Mouse (Mus musculus): ENCODE results near the gene Sall4. TPM values are rescaled to one million over a fixed set of nuclear protein-coding genes. Genes with fewer than 3 reads are reported as not detected.

Sall4 gene
- under 1 TPM in 1 of 2 experiments, not detected in 1; 0.18 TPM for total RNA-seq (2021)

DNA sequence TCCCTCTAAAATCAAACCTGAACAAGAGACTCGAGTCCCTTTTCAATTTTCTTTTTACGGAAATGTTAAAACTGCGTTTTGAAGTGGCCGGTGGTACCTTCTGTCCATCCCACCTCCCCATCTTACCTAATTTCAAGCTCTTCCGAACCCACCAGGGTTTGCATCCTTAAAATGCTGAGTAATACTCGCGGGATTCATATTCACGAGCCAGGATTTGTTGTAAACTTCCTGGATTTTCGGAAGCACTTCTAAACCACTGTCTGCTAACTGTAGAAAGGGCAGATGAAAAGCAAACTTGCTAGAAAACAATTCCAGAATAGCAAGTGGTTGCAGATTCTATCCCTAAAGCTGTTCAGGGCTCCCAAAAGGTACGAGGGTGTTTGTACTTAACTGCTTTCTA, at the start of gene Sall4:
TSS of gene Sall4 (minus strand) at position 362 of the 400 bp plus-strand sequence.
- DNase-seq (ENCODE audit: low spot score in 2 of 2), result no peak
- intact Hi-C loops (cut with DNase I), result loop anchor here (5.0 to 10.0 kb wide), 2 partner anchors 77 to 105 kb away; no protein-coding TSS in a partner anchor

DNA sequence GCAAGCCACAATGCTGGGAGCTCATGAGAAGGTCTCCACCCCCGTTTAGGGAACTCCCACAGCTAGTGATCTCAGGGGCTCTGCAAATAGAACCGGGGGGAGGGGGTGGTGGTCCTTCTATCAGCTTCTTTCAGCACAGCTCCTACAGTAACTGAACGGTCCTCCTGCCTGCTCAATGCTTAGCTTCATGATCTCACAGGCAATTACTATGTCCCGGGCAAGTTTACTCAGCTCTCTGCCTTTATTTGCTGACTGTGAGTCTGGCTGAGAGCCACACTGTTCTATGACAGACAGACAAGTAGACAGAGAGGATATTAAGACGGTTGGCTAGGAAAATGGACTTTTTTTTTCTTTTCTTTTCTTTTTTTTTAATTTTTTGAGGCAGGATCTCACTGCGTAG, 45.5 kb upstream of the Sall4 start:
- DNase-seq (ENCODE audit: low spot score in 2 of 2), result no peak
- intact Hi-C loops (cut with DNase I), result loop anchor here (2.0 kb wide), 1 partner anchor 18 kb away; no protein-coding TSS in a partner anchor

DNA sequence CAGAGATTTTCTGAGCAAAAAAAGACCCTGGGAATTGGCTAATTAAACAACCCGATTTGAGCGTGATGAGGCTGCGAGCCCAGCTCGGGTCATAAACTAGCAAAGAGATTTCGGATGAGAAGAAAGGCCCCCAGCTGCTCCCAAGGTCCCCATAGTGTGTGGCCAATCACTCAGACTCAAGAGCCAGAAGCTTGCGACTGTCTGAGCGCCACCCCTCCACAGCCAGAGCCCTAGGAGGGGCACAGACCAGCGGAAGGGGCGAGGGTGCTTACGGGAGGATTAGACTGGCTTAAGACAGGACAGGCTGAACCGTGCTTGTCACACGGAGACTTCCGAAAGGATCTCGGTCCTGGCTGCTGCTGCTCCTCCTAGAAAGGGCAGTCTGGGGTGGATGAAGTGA, 42.2 kb upstream of the Sall4 start:
- DNase-seq (ENCODE audit: low spot score in 2 of 2), result no peak
- intact Hi-C loops (cut with DNase I), result no loop called here

DNA sequence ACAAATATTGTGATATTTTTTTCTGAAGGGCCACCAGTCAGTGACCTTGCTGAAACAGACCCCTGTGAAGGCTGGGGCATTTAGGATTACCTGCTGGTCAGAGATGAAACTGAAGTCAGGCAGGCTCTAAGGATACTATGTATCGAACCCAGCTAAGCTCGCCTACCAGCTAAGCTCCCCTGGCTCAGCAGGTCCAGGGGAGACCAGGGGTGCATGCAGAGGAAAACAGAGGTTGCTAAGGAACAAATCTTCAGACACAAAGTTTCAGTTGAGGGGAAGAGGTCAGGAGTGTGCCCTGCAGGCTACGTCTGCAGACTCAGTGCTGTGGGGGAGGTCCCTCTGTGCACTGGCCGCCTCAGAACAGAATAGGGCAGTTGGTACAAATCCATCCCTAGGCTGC, 39.9 kb upstream of the Sall4 start:
- DNase-seq (ENCODE audit: low spot score in 2 of 2), result no peak
- intact Hi-C loops (cut with DNase I), result no loop called here

DNA sequence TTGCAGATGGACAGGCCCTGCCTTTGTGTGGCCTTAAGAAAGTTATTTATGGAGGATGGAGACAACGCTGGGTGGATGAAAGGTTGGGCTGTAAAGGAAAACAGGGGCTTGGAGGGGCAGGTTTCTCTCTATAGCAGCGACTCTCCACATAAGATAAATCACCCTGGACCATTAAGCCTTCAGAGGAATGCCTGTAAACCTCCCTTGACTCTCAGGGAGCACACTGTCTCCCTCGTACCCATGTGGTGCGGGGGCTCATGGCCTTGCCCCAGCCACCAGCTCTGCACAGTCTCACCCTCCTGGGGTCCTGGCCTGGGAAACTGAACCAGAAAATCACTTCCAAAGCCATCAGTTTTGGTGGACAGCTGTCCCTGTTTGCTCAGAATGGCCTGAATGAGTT, 36.1 kb upstream of the Sall4 start:
- intact Hi-C loops (cut with DNase I), result no loop called here
- DNase-seq (ENCODE audit: low spot score in 2 of 2), result no peak

DNA sequence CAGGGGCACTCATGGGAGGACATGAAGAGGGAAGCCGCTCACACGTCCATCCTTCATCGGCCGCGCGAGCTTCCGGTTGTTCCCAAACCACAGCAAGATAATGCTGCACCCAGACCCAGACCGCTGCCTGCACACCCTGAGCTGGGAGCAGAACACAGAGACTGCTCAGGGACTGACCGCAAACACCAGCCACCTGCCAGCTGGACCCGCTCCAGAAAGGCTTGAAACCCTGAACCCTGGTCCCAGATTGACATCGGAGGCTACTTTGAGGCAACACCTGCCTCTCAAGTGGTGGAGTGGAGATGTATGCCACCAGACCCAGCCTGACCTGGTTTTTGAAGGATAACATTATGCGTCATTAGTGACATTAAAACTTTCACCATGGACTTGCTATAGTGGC, 31.6 kb upstream of the Sall4 start:
- intact Hi-C loops (cut with DNase I), result no loop called here
- no peak for DNase-seq (ENCODE audit: low spot score in 2 of 2)

DNA sequence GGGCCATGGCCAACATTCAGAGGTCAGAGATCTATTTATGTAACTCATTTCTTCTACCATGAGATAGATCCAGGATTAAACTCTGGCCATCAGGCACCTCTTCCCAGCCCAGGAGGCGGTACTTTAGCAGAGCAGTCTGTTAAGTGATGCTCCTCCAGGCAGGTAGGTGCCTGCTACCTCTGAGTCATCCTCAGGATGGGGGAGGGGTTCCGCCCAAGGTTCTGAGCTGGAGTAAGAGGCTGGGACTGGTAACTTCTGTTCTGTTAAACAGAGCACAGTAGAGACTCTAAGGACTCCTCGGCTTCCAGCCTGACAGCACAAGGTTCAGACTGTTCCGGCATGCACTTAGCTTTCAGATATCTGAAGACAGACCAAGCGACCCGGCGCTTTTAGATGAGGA, 31.2 kb upstream of the Sall4 start:
- no peak for DNase-seq (ENCODE audit: low spot score in 2 of 2)
- intact Hi-C loops (cut with DNase I), result no loop called here

DNA sequence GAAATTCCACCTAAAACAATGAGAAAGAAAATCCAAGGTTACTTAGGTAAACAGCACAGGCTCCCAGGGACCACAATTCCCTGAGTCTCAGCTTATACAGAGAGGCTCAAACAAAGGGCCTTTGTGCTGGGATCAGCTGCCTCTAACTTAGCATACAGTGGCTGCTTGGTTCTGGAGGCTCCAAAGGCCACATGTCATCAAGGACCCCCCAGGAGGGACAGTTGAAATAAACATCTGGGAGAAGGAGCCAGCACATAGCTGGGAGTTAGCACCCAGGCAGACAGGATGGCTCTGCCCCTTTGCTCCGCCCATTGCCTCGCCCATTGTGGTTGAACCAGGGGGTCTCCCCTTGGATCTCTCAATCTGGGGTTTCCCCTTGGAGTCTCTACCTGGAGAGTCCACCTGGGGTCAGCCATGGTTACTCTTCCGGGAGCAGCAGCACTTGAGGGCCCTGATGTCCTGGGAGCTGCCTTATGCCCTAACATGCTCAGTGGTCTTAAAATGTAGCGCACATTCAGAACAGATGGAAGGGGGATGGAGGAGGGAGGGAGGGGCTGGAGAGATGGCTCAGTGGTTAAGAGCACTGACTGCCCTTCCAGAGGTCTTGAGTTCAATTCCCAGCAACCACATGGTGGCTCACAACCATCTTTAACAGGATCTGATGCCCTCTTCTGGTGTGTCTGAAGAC, 23.5 kb upstream of the Sall4 start:
- DNase-seq (ENCODE audit: low spot score in 2 of 2), result no peak
- intact Hi-C loops (cut with DNase I), result no loop called here

DNA sequence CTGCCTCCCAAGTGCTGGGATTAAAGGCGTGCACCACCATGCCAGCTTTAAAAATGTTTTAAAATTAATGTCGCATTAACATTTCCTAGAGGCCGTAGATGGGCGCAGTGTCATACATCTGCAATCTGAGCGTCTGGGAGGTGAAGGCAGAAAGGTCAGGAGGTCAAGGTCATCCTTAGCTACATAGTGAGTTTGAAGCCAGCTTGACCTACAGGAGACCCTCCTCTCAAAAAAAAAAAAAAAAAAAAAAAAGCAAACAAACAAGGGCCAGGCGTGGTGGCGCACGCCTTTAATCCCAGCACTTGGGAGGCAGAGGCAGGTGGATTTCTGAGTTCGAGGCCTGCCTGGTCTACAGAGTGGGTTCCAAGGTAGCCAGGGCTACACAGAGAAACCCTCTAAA, 18.4 kb upstream of the Sall4 start:
- intact Hi-C loops (cut with DNase I), result no loop called here
- DNase-seq (ENCODE audit: low spot score in 2 of 2), result no peak

DNA sequence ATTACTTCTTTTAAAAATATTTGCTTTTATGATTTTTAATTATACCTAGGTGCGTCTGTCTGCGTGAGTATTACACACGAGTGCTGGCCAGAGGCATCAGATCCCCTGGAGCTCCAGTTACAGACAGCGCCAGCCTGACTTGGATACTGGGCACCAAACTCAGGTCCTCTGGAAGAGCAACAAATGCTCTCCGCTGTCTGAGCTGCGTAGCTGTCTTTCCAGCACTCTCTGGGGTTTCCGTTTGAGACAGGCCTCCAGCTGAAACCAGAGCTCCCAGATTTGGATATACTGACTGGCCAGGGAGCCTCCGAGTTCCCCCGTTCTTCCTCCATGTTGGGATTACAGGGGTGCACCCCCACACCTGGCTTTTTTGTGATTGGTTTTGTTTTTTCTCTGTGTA, 12.9 kb upstream of the Sall4 start:
- no peak for DNase-seq (ENCODE audit: low spot score in 2 of 2)
- intact Hi-C loops (cut with DNase I), result no loop called here

DNA sequence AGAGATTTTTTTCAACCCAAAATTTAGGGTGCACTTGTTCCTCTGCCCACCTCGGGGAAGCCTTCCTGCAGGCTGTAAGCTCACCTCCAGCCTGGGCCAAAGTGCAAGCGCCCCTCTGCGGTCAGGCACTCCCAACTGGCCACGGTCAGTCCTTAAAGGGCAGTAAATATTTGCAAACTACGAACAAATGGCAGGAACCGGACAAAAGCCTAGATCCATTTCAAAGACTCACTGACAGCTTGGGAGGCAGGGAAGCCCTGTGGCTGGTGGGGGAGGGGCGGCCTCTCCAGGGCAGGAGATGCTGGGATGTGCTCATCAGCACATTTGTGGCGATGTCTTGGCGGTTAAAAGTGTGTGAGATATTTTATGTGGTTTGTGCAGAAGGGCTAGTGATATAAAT, 12.3 kb upstream of the Sall4 start:
- intact Hi-C loops (cut with DNase I), result no loop called here
- no peak for DNase-seq (ENCODE audit: low spot score in 2 of 2)

DNA sequence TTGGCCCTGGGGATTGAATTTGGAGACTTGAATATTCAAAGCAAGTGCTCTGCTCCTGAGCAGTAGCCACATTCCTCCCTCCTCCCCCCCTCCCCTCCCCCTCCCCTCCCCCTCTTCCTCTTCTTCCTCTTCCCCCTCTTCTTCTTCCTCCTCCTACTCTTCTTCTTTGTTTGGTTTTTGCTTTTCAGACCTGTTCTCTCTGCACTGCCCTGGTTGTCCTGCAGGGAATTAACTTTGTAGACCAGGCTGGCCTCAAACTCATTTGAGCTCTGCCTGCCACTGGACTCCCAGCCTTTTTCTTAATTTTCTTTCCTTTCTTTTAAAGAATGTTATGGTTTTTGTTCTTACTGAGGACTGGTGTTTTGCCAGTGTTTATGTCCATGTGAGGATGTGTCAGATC, 9.7 kb upstream of the Sall4 start:
- intact Hi-C loops (cut with DNase I), result no loop called here
- no peak for DNase-seq (ENCODE audit: low spot score in 2 of 2)

DNA sequence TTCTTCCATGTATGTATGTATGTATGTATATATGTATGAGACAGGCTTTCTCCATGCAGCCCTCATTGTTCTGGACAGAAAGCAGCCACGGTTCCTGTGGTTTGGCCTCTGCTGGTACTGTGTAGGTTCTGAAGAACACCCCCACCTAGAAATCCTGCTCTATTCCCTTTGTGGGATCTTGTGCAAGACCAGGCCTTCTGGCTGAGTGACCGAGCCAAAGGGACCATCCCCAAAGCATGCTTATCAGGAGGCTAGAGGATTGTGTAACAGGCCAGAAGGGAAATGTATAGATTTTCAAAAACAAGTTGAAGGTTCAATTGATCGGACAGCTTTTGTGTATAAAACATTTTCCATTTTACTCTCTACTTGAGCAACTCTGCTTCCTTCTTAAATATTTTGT, 8.5 kb upstream of the Sall4 start:
- intact Hi-C loops (cut with DNase I), result no loop called here

DNA sequence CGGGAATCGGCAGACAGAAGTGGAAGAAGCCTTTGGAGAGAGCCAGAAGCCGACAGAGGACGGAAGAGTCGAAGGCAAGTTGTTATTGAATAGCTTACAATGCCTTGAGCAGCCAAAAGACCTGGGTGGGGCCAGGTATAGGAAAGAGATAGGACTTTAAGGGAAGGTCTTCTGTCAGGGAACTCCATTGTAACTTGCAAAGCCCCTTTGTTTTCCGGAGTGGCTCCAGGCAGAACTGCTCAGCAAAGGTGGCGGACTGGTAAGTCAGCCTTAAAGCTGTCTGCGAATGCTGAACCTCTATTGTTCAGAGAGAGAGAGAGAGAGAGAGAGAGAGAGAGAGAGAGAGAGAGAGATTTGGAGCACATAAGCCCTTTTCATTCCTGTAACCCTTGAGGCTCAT, 1.5 kb upstream of the Sall4 start:
- intact Hi-C loops (cut with DNase I), result loop anchor here (5.0 to 10.0 kb wide), 2 partner anchors 76 to 103 kb away; no protein-coding TSS in a partner anchor

More for the DNA sequence above, 8.5 kb upstream of the Sall4 start:
- DNase-seq (ENCODE audit: low spot score in 2 of 2), result no peak

DNA sequence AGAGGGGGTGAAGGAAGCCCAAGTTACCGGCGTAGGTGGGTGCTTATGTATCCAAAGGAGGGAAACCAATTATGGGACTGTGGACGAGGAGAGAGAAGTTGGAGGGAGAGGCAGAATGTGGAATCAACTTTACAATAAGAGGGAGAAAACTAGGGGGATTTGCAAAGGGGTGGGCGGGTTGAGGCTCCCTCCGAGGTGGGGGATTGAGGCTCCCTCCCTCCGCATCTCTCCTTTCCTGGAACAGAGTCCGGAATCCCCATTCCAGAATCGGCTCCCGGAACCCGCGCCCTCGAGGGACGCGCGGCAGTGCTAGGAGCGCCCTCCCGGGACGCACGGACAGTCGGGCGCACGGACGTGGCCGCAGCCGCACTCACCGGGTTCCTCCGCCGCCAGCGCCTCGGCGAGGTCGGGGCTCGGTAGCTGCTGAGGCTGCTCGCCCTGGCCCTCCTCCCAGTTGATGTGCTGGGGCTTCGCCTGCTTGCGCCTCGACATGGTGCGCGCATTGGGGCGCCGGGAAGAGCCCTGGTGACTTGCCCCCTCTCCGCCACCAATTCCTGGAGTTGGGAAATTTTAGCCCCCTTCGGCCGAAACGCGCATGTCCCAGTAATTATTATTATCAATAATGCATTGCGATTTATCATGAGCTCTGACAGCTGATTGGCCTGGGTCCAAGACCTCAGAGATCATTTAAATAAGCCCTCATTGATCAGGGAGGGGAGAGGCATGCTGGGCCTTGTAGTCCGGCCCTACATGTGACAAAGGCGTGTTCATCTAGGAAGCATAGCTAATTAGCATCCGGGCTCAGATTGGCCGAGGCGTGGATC, 993 bp downstream of the Sall4 start:
- intact Hi-C loops (cut with DNase I), result loop anchor here (5.0 to 10.0 kb wide), 2 partner anchors 78 to 106 kb away; no protein-coding TSS in a partner anchor
- DNase-seq (ENCODE audit: low spot score in 2 of 2), result no peak

More for the DNA sequence above, 1.5 kb upstream of the Sall4 start:
- no peak for DNase-seq (ENCODE audit: low spot score in 2 of 2)

DNA sequence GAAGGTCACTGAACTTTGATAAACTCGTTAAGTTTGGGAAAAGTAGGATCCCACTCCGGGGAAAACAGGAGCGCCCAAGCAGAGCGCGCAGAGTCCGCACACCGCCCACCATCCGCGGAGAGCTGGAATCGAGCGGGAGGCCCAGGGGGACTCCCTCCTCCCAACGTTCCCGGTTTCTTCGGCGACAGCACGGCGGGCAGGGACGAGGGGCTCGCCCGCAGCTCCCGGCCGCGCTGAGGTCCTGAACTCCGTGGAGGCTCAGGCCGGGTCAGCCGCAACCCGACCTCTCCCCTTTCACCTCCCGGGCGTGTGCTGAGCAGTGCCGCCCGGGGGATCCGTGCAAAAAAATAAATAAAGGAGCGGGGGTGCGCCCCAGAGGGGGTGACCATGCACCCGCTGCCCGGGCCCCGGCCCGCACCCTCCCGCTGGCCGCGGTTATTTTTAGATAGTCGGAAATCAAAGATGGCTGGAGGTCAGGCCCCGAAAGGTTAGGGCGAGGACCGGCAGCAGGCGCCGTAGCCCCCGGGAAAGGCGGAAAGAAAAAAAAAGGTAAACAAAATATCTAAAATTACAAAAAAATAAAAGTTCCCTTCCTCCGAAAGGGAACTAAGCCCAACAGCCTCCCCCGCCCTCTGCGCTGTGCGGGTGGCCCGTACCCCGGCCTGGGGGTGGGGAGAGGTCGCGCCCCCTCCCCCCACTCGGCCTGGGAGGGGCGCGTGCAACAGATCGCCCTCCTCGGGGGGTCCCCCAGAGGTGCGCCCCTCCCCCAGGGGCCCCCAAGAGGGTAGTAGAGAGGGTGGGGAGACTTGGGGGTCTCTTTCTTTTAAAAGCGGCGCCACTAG, 1.8 kb downstream of the Sall4 start:
- intact Hi-C loops (cut with DNase I), result loop anchor here (5.0 to 10.0 kb wide), 2 partner anchors 79 to 106 kb away; no protein-coding TSS in a partner anchor
- DNase-seq (ENCODE audit: low spot score in 2 of 2), result no peak

DNA sequence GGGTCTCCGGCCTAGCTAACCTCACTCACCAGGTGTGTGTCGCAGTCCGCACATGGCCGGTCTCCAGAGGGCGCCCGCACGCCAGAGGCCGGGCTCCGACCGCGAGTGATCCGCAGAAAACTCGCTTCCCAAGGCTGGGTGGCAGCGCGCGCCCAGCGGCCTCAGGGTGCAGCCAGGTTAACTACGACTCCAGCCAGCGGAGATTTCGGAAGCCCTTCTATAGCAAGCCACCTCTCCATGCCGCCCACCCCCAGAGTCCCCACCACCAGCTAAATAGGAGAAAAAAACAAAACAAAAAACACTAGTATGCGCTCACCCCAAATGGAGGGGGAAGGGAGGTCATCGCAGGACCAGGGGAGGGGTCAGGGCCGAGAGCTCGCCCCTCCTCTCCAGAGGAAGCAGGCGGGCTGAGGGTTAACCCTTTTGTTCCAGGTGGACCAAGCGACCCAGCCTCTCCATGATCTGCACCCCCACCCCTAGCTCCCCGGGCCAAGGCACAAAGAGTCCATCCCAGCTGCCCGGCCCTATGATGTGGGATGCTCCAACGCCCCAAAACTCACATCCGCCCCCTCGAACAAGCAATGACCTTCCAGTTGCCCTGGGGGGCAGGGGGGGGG, 2.6 kb downstream of the Sall4 start:
- intact Hi-C loops (cut with DNase I), result loop anchor here (5.0 to 10.0 kb wide), 2 partner anchors 80 to 107 kb away; no protein-coding TSS in a partner anchor
- DNase-seq (ENCODE audit: low spot score in 2 of 2), result peak in 1 of 2 experiments; percentile 29

DNA sequence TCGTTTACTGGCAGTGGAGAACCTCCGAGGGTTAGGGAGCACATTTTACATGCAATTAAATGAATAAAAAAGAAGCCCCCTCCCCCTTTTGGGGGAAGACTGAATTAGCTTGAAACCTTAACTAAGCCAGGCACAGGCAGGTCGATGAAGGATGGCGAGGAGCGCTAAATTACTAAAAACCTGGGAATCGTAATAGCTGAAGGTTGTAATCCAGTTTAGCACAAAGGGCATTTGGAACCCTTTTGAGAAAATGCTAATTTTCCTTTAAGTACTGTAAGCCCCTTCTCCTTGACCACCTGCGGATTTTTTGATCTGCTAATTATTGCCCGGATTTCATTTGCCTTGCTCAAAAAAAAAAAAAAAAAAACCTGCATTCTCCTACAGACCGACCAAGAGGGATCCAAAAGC, 3.3 kb downstream of the Sall4 start:
- intact Hi-C loops (cut with DNase I), result loop anchor here (10.0 kb wide), 1 partner anchor 80 kb away; no protein-coding TSS in a partner anchor

DNA sequence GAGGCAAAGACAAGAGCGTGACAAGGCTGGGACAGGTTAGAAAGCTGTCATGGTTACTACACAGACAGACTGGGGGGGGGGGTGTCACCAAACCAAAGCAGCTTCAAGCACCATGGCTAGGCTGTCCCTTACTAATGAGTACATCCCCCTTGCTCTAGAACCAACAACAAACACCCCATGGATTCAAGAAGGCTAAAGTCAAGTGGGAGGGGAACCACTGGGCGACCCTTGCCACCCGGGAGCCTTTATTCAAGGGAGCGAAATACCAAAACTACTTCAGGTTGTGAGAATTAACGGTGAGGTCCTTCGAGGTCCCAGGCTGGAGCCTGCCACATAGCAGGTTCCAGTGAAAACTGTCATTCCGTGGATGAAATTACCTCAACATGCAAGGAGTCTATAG, 4.0 kb downstream of the Sall4 start:
- DNase-seq (ENCODE audit: low spot score in 2 of 2), result no peak
- intact Hi-C loops (cut with DNase I), result loop anchor here (10.0 kb wide), 1 partner anchor 81 kb away; no protein-coding TSS in a partner anchor

More for the DNA sequence above, 3.3 kb downstream of the Sall4 start:
- no peak for DNase-seq (ENCODE audit: low spot score in 2 of 2)

Data from left cerebral cortex, postnatal 36 days (tissue).